Mouse (Mus musculus) left cerebral cortex, postnatal 36 days (tissue): ENCODE measurements around the gene Cdc42ep2. TPM values are rescaled to one million over a fixed set of nuclear protein-coding genes. Genes with fewer than 3 reads are reported as not detected.
"Not testable (repeated sequence)": the region's sequence is repeated elsewhere in the genome, so short reads cannot be mapped to it uniquely, and the experiment has no call there.

ENCODE experiments used
- DNase-seq, 2 experiments: peaks; one replicate each; pipeline ENCODE4 v3.0.0; 2021 to 2022; ENCODE audit warnings: low spot score in 2 of 2, mixed read lengths in 1 of 2
- intact Hi-C: fragments of 180-260 bp; cut with DNase I; formaldehyde crosslinking; loops from one replicate; pipeline ENCODE4 v1.15.1; 2025
- total RNA-seq, 2 experiments: library from RNA; stranded (reverse); gene quantifications; 2 replicates each; pipeline ENCODE4 v1.2.3; 2021

The Cdc42ep2 gene
- total RNA-seq, 2 experiments from 2014 or later: 5.5 to 8.3 TPM

- no peak for DNase-seq
- intact Hi-C loops: loop anchor here (5.0 kb wide), 1 partner anchor 95 kb away; the partner anchor contains the start of gene Capn1
Measured at GRCm38 (mm10) chr19:5922119-5922942, 2.3 kb downstream of the Cdc42ep2 start.

- intact Hi-C loops: loop anchor here (5.0 kb wide), 1 partner anchor 96 kb away; the partner anchor contains the start of gene Capn1
Measured at GRCm38 (mm10) chr19:5921715-5922114, 2.9 kb downstream of the Cdc42ep2 start.

GRCm38 (mm10) chr19:5913007-5913719 lies 11.5 kb downstream of the Cdc42ep2 start, which contains the start of gene Dpf2:
Gene Dpf2, minus strand, starts transcription at chr19:5913010.
- intact Hi-C loops: no loop called here
- no peak for DNase-seq

More at GRCm38 (mm10) chr19:5921715-5922114, 2.9 kb downstream of the Cdc42ep2 start:
- DNase-seq: no peak

DNA sequence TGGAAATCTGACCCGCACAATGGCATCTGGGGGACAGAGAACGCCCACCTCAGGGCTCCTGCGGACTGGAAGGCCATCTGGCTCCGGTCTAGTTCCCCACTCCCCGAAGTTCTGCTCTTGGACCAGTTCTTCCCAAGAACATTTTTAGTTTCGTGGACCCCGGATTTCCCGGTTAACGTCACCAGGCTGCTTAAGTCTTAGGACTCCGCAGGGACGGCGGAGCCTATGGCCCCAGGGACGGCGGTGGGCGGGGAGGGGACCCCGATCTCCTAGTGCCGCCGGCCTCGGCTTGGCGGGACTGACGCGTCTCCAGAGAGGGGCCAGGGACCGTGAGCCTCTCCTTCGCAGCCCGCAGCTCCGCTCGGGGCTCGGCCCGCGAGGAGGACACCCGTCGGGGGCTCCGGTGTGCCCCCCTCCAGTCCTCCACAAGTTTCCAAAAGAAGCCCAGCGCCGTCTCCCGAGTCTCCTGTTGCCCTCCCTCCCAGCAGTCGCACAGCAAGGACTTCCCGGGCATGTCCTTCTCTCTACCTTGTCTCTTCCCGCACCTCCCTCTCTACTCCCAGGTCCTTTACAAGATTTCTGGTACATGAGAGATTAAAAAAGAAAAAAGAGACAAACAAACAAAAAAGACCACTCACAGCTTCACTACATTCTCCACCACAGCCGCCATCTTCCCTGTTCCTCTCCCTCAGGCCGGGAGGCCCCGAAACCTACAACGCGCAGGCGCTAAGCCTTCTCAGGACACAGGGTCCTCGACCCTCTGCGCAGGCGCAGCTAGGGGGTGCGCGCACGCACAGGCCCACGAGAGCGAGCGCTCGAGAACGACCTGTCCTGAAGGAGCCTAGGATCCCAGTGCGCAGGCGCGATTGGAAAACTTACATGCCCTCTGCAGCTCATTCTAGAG lies 12.3 kb downstream of the Cdc42ep2 start:
- peak; percentile 98 to 99 for DNase-seq
- intact Hi-C loops: no loop called here

DNA sequence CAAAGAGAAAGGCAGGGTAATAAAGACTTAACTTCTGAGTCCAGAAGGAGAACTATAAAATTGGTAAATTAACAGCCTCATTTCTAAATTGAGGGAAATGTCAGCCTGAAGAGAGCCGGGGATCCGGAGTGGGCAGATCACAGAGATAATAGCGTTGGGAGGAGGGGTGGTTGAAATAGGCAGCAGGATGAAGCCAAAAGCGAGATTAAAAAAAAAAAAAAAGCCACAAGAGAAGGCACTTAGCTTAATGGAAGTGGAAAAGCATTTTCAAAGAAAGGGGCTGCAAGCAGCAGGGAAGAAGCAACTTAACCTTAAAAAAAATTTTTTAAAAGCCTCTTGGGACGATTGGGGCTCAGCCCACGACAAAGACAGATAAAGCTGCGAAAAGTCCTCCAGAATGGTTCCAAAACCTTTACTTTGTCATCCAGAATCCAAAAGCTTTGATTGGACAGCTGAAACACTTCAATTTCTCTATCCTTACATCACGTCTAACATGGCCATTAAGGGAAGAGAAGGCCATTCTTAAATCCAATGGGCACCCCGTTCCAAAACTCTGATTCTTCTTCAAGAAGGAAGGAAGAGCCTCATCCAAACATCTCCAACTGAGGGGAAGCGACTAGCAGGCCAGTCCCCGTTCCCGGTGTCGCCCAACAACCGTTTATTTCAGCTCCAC lies 13.1 kb downstream of the Cdc42ep2 start:
- intact Hi-C loops: no loop called here
- DNase-seq: no peak

DNA sequence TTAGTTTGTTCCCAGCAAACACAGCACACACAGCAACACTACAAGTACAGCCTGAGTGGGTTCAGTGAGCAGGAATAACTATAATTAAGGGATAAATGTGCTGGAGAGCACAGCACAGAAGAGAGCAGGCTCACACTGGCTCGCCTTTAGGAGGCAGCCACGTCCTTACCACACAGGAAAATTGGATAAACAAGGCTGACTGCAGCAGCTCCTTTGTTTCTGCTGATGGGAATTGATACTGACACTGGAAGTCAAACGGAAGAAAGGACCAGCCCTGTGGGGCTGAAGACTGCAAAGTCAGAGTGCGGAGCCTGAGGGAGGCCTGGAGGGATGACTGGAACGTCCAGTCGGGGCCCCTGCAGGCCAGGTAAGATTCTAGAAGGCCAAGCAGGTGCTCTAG lies 14.4 kb downstream of the Cdc42ep2 start:
- intact Hi-C loops: no loop called here
- DNase-seq: no peak

- DNase-seq: no peak
- intact Hi-C loops: no loop called here
Measured at GRCm38 (mm10) chr19:5907275-5907674, 17.3 kb downstream of the Cdc42ep2 start.

- peak; percentile 91 to 94 for DNase-seq
- intact Hi-C loops: no loop called here
Measured at GRCm38 (mm10) chr19:5894002-5894678, 30.5 kb downstream of the Cdc42ep2 start, which contains the start of gene Tigd3. Gene Tigd3, minus strand, starts transcription at chr19:5894149.

DNA sequence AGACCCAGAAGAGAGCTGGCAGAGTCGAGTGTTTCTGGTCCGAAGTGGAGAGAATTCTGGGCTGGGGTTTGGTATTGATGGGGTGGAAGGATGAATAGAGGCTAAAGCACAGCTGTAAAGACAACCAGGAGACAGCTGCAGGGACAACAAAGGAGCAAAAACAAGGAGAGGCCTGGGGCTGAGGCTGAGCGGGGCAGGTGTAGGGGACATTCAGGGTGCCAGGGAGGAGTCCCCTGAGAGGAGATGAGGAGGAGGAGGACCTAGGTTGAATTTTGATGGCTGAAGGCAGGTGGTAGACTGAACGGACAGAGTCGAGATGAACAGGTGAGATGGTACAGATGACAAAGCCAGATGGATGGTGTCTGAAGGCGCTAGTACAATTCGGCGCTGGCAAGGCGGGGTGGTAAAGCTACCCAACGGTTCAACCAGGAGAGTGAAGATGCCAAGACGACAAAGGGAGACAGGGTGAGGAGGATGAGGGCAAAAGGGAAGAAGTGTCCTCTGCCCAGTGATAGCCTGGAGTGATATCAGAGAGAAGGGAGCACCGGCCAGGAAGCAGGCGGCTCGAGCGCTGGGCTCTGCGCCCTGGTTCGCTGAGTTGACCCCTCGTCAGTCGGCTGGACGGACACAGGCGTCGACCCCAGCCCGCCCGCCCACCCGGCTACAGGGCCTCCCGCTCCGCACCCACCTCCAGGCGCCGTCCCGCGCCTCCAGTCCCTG lies 31.2 kb downstream of the Cdc42ep2 start:
- intact Hi-C loops: no loop called here
- DNase-seq: no peak

DNA sequence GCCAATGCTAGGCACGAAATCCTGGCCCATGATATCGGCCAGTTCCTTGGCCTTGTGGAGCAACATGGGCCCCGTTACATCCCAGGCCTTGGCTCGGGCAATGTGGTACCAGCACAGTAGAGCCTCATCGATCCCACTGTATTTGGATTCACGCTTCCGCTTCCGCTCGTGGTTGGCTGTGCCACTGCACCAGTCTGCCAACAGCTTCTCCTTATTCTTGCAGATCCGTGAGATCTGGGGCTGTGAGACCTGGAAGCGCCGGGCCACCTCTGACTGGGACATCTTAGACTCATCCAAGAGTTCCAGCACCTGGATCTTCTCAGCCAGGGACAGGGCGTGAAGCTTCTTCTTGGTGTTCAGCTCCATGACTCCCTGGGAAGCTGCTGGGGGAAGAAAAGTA lies 31.9 kb downstream of the Cdc42ep2 start:
- DNase-seq: no peak
- intact Hi-C loops: no loop called here

DNA sequence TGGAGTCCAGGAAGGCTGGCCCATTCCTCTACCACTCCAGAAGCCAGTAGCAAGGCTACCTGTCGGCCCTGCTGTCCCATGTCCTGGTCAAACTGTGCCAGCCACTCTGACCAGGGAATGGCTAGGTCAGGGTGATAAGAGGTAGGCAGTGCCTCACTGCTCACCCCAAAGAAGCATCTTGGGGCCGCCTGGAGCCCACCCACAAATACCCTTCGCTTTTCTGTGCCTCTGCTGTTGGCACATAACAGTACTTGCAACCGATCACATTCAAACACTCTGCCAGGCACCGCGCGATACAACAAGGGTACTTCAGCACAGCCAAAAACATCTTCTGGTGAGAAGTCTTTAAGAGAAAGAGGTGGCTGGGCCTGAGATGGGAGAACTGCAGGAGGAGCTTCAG lies 32.4 kb downstream of the Cdc42ep2 start:
- no peak for DNase-seq
- intact Hi-C loops: no loop called here

DNA sequence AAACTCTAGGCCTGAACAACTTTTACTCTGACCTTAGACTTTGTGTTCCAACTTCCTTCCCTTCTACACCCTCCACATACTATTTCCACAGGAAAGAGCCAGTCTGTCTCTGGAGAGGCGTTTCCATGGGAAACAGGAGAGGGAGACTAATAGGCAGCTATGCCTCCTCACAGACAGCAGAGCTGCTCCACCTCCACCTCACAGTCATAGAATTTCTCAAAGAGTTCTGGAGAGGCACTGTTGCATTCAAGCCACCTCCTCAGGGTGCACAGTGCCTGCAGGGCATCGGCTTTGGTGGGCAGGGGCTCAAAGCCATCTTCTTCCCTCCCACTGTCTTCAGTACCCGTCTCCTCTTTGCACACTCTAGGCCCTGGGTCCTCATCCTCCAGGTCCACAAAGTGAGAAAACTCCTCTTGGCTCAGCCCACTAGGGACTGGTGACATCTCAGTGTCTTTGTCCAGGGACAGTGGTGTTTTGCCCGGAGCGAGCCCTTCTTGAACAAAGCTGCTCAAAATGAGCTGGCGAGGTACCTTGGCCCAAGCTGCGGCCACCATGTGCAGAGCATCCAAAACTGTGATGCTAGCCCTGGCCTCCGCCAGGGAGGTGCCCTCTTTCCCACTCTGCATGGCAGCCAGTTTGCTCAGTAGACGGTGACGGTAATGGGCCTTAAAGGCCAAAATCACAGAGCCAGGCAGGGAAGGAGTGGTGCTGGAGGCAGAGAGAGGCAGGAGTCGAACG lies 32.9 kb downstream of the Cdc42ep2 start:
- no peak for DNase-seq
- intact Hi-C loops: no loop called here

- intact Hi-C loops: no loop called here
- DNase-seq: no peak
Measured at GRCm38 (mm10) chr19:5889211-5889610, 35.4 kb downstream of the Cdc42ep2 start.

DNA sequence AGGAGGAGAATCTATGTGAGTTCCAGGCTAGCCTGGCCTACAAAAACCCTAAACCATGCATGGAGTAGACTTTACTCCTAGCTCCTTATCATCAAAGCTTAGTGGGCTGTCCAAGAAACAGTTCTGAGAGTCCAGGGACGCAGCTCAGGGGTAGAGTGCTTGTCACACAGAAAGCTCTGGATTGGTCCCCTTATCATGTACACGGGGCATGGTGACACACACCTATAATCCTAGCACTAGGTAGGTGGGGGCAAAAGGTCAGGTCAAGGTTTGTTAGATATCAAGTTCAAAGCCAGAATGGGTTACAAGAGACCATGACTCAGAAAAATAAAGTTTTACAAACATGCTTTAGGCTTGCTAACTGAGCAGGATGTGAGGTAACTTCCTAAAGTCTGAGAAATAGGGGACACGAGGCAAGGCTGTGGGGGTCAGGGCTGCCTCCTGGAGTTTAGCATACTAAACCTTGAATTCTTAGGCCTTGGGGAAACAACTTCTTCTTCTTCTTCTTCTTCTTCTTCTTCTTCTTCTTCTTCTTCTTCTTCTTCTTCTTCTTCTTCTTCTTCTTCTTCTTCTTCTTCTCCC lies 37.3 kb downstream of the Cdc42ep2 start:
- no peak for DNase-seq
- intact Hi-C loops: no loop called here

DNA sequence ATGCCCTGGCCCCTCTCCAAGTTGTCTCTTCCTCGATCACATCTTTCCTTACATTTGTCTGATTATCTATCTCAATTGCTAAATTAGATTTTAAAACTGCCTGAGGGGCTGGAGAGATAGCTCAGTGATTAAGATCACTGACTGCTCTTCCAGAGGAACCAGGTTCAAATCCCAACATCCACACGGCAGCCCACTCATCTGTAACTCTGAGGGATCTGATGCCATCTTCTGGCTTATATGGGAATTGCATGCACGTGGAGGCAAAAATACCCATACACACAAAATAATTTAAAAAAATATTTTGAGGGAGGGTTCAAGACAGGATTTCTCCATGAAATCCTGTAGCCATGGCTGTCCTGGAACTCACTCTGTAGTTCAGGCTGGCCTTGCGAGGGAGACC lies 38.8 kb downstream of the Cdc42ep2 start:
- intact Hi-C loops: no loop called here
- no peak for DNase-seq

GRCm38 (mm10) chr19:5883935-5884334 lies 40.7 kb downstream of the Cdc42ep2 start:
- intact Hi-C loops: no loop called here
- DNase-seq: no peak

GRCm38 (mm10) chr19:5882079-5882478 lies 42.5 kb downstream of the Cdc42ep2 start:
- DNase-seq, intact Hi-C loops: not testable (repeated sequence)
